Mouse (Mus musculus): ENCODE data around the gene Gm15217. TPM values are rescaled to one million over a fixed set of nuclear protein-coding genes. Genes with fewer than 3 reads are reported as not detected.

Gene Gm15217
- polyA plus RNA-seq, 1 experiment from 2014 or later, result not detected

DNA sequence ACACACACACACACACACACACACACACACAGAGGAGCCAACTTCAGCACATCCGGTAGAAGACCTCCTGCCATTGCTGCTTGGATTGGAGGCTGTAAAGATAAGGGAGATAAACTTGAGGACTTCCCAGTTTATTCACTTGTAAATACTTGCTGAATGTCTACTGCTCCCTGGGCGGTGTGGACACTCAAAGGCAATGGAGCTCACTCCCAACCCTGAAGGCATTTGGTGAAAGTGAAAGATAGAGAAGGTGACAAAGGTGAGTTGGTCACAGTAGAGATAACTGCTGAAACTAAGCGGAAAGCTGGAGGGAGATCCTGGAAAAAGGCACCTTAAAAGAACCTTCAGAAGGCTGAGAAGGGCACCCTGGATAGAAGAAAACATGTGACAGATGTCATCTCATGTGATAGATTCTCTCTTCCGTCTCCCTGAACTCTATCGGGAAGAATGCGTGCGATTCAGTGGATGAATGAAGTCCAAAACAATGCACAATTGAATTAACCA, 33.3 kb downstream of the Gm15217 start:
- no peaks in the 10 kb centered on the region for H3K4me1 ChIP-seq (ENCODE audit: control insufficient read depth, insufficient read depth, low read length)
- 83% methylated on average over 7 of the region's 7 CpGs for WGBS
- no peak overlapping the region for H3K27ac ChIP-seq (ENCODE audit: low read length)
- no peak overlapping the region for H3K9ac ChIP-seq (ENCODE audit: low read depth, low read length)
- no peaks in the 10 kb centered on the region for H3K36me3 ChIP-seq (ENCODE audit: control insufficient read depth, insufficient read depth, low read length)
- no peaks in the 10 kb centered on the region for H3K27me3 ChIP-seq (ENCODE audit: control insufficient read depth, insufficient read depth, low read depth, low read length)
- no peaks in the 10 kb centered on the region for H3K9me3 ChIP-seq (replicated peaks; ENCODE audit: control insufficient read depth, low read length, poor library complexity, severe bottlenecking)
- no peak overlapping the region for H3K4me2 ChIP-seq (ENCODE audit: low read length)
- no peak overlapping the region for H3K4me3 ChIP-seq (ENCODE audit: low read depth, low read length)
- ATAC-seq, result no peak

DNA sequence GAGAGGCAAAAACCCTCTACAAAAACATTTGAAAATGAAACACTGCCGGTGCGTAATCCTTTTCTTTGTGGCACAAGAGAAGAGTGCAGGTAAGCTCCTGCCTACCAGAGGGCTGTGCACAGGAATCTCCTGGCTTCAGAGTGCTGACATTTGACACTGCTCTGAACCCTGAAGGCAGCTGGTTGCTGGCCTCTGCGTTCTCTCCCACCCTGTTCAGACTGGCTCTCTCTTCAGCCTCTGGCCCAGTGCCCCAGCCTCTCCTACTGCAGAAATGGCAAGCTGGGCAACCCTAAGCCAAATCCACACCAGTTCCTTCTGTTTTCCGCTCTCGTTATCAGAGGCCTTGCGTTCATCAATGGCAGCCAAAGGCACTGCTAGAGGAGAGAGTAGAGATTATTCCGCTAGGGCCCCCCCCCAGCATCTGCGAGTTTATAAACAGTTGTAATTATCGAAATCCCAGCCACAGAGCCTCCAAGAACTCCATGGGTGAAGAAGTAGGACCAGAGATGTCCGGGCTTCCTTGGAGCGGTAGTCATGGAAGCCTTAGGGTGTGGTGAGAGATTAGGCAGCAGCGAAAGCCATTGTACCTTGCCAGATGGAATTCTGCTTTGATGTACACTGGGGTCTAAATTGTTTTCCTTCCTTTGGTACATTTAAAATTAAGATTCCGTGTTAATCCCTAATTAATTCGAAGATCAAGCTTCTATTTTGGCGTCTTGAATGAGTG, 39.3 kb downstream of the Gm15217 start:
- Histone ChIP-seq H3K9me3 (replicated peaks; ENCODE audit: control insufficient read depth, low read length, poor library complexity, severe bottlenecking) (no peaks in the 10 kb centered on the region), H3K4me3 (ENCODE audit: low read depth, low read length) (no peak overlapping the region), H3K36me3 (ENCODE audit: control insufficient read depth, insufficient read depth, low read length) (no peaks in the 10 kb centered on the region), H3K27ac (ENCODE audit: low read length) (no peak overlapping the region), H3K27me3 (ENCODE audit: control insufficient read depth, insufficient read depth, low read depth, low read length) (no peaks in the 10 kb centered on the region), H3K4me1 (ENCODE audit: control insufficient read depth, insufficient read depth, low read length) (0 out of 2 replicates have a peak, but pooled peaks cover 3% of the 10 kb centered on the region), H3K9ac (ENCODE audit: low read depth, low read length) (no peak overlapping the region), H3K4me2 (ENCODE audit: low read length) (no peak overlapping the region)
- ATAC-seq, result peak; percentile 71
- 40% methylated on average over 15 of the region's 15 CpGs for WGBS

DNA sequence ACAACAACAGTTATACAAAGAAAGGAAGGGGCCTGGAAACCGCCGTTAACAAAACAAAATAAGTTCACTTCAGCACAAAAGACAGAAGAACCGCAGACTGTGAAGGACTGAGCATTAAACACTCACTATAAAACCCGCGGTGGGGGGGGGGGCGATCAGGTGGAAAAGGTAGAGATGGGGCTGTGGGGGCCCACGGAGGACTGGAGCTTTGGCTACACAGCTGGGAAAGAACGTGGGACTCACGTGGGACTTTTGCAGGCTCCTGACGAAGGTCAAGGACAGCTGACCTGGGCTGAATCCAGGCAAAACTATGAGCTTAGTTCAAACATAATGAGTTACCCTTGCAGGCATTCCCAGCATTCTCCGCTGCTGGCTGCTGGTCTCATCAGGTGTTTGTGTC, 40.1 kb downstream of the Gm15217 start:
- ATAC-seq, result peak; percentile 42
- Histone ChIP-seq H3K9ac (ENCODE audit: low read depth, low read length) (no peak overlapping the region), H3K4me3 (ENCODE audit: low read depth, low read length) (no peak overlapping the region), H3K4me1 (ENCODE audit: control insufficient read depth, insufficient read depth, low read length) (0 out of 2 replicates have a peak, but pooled peaks cover 3% of the 10 kb centered on the region), H3K4me2 (ENCODE audit: low read length) (no peak overlapping the region), H3K27me3 (ENCODE audit: control insufficient read depth, insufficient read depth, low read depth, low read length) (no peaks in the 10 kb centered on the region), H3K36me3 (ENCODE audit: control insufficient read depth, insufficient read depth, low read length) (no peaks in the 10 kb centered on the region), H3K9me3 (replicated peaks; ENCODE audit: control insufficient read depth, low read length, poor library complexity, severe bottlenecking) (no peaks in the 10 kb centered on the region), H3K27ac (ENCODE audit: low read length) (0 out of 2 replicates have a peak overlapping the region, but pooled peaks have one; percentile 3)
- WGBS, result 37% methylated on average over 11 of the region's 11 CpGs

DNA sequence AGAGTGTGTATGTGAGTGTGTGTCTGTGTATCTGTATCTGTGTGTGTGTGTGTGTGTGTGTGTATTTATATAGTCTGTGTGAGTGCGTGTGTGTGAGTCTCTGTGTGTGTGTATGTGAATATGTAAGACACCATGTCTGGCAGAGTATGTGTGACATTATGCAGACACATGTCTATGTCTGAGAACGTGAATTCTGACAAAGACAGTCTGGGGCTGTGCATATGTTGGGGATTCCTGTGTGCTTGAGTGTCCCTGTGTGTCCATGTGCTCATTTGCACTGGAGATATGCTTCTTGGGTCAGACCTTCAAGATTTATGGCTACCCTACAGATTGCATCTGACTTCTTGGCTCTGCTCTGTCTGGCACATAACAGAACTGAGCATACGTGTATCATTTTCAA, 42.6 kb downstream of the Gm15217 start:
- Histone ChIP-seq H3K36me3 (ENCODE audit: control insufficient read depth, insufficient read depth, low read length) (no peaks in the 10 kb centered on the region), H3K4me1 (ENCODE audit: control insufficient read depth, insufficient read depth, low read length) (0 out of 2 replicates have a peak, but pooled peaks cover 3% of the 10 kb centered on the region), H3K4me2 (ENCODE audit: low read length) (no peak overlapping the region), H3K4me3 (ENCODE audit: low read depth, low read length) (no peak overlapping the region), H3K9me3 (replicated peaks; ENCODE audit: control insufficient read depth, low read length, poor library complexity, severe bottlenecking) (no peaks in the 10 kb centered on the region), H3K27me3 (ENCODE audit: control insufficient read depth, insufficient read depth, low read depth, low read length) (no peaks in the 10 kb centered on the region), H3K27ac (ENCODE audit: low read length) (no peak overlapping the region), H3K9ac (ENCODE audit: low read depth, low read length) (no peak overlapping the region)
- no peak for ATAC-seq
- WGBS, result 96% methylated on average over 3 of the region's 3 CpGs

DNA sequence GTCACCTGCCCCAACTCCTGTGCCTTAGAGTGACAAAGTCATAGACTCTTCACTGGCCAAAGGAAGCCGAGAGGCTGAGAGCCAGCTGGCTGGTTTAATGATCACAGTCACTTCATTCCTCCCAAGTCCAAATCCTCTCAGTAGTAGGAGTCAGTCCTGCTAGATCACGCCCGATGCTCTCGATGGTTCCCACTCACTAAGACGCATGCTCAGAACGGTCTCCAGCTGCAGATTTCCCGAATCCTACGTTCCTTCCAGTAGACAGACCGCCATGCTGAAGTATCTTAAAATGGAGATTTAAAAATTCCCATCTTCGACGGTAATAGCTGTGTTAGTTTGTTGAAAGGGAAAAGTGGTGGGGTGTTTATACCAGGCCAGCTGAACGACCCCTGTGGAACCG, 48.0 kb downstream of the Gm15217 start:
- H3K27me3 ChIP-seq (ENCODE audit: control insufficient read depth, insufficient read depth, low read depth, low read length), result no peaks in the 10 kb centered on the region
- H3K4me2 ChIP-seq (ENCODE audit: low read length), result no peak overlapping the region
- no peak overlapping the region for H3K9ac ChIP-seq (ENCODE audit: low read depth, low read length)
- no peaks in the 10 kb centered on the region for H3K4me1 ChIP-seq (ENCODE audit: control insufficient read depth, insufficient read depth, low read length)
- H3K9me3 ChIP-seq (replicated peaks; ENCODE audit: control insufficient read depth, low read length, poor library complexity, severe bottlenecking), result no peaks in the 10 kb centered on the region
- no peak overlapping the region for H3K27ac ChIP-seq (ENCODE audit: low read length)
- WGBS, result 93% methylated on average over 13 of the region's 13 CpGs
- H3K36me3 ChIP-seq (ENCODE audit: control insufficient read depth, insufficient read depth, low read length), result no peaks in the 10 kb centered on the region
- H3K4me3 ChIP-seq (ENCODE audit: low read depth, low read length), result no peak overlapping the region
- no peak for ATAC-seq

DNA sequence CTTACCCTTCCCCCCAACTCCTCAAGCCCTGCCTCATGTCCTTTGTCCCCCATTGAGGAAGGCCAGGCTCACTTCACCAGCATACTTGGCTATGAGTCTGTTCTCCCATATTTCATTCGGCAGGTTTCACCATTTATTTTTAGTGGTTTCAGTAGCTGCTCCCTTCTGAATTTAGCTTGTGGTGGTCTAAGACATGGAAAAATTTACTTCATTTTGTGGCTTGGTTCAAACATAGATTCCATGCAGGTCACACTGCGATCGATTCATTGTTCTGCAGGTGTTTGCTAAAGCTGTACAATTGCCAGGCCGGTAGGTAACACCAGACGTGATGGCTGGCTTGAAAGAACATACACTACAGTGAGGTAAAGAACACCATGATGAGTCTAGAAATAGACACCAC, 51.0 kb downstream of the Gm15217 start:
- Histone ChIP-seq H3K4me2 (ENCODE audit: low read length) (no peak overlapping the region), H3K27ac (ENCODE audit: low read length) (no peak overlapping the region), H3K36me3 (ENCODE audit: control insufficient read depth, insufficient read depth, low read length) (no peaks in the 10 kb centered on the region), H3K9me3 (replicated peaks; ENCODE audit: control insufficient read depth, low read length, poor library complexity, severe bottlenecking) (no peaks in the 10 kb centered on the region), H3K27me3 (ENCODE audit: control insufficient read depth, insufficient read depth, low read depth, low read length) (no peaks in the 10 kb centered on the region), H3K9ac (ENCODE audit: low read depth, low read length) (no peak overlapping the region), H3K4me1 (ENCODE audit: control insufficient read depth, insufficient read depth, low read length) (no peaks in the 10 kb centered on the region), H3K4me3 (ENCODE audit: low read depth, low read length) (no peak overlapping the region)
- ATAC-seq, result no peak
- WGBS, result 94% methylated on average over 5 of the region's 5 CpGs

Other genes with a start within 250 kb of the Gm15217 start
- gene Bmp4, start 11.3 kb downstream of the Gm15217 start, polyA plus RNA-seq (2015; fragmentation: Nextera tagmentation; extraction: Ambion mirVana), result 5.5 and 6.5 TPM in 2 replicates